Mouse (Mus musculus) gastrocnemius, postnatal 14 days (tissue): ENCODE results near the gene Olfr917. TPM values are rescaled to one million over a fixed set of nuclear protein-coding genes. Genes with fewer than 3 reads are reported as not detected.

Experiments used
- DNase-seq: peaks from one replicate; pipeline ENCODE4 v3.0.0; 2021; ENCODE audit warnings: mixed read lengths
- intact Hi-C: fragments of 180-260 bp; cut with DNase I; formaldehyde crosslinking; loops from one replicate; pipeline ENCODE4 v1.15.1; 2025; ENCODE audit warnings: low total_unique reads
- long read RNA-seq, 2 experiments: library from polyadenylated mRNA; stranded (forward); transcript quantifications; one replicate each; pipeline ENCODE4 v2.0.0; 2021
- total RNA-seq, 2 experiments: library from RNA; stranded (reverse); gene quantifications; 2 replicates each; pipeline ENCODE4 v1.2.3; 2021

Olfr917 gene
- not detected for total RNA-seq
- long read RNA-seq, experiment 1: 0 reads
- long read RNA-seq, experiment 2: 0 reads

- no peak for DNase-seq
- intact Hi-C loops: no loop called here
These were observed at the start of gene Olfr917 for GRCm38 (mm10) chr9:38665742-38666141. Olfr917 (minus strand) TSS chr9:38665842.

- intact Hi-C loops: no loop called here
- no peak for DNase-seq
These were observed 8.9 kb upstream of the Olfr917 start, which contains the start of gene Olfr918 for GRCm38 (mm10) chr9:38674501-38674900. Olfr918 (minus strand) TSS chr9:38674601.

- intact Hi-C loops: no loop called here
- no peak for DNase-seq
These were observed 7.2 kb upstream of the Olfr917 start for GRCm38 (mm10) chr9:38672887-38673286.

GRCm38 (mm10) chr9:38659775-38660174 is 5.9 kb downstream of the Olfr917 start, which contains the start of gene Olfr916:
Olfr916 (minus strand) TSS chr9:38659875.
- intact Hi-C loops: no loop called here
- no peak for DNase-seq

GRCm38 (mm10) chr9:38632406-38632805 is 33.2 kb downstream of the Olfr917 start:
- intact Hi-C loops: no loop called here
- DNase-seq: no peak

Other genes with a start within 250 kb of the Olfr917 start
- not detected for gene Olfr901, start 236.4 kb downstream of the Olfr917 start, total RNA-seq
- gene Olfr902, start 218.2 kb downstream of the Olfr917 start, total RNA-seq: not detected
- not detected for gene Olfr904, start 202.7 kb downstream of the Olfr917 start, total RNA-seq
- gene Olfr905, start 194.7 kb downstream of the Olfr917 start, total RNA-seq: not detected
- gene Olfr906, start 178.8 kb downstream of the Olfr917 start, total RNA-seq: not detected
- gene Olfr907, start 170.0 kb downstream of the Olfr917 start, total RNA-seq: not detected
- not detected for gene Olfr911-ps1, start 144.3 kb downstream of the Olfr917 start, total RNA-seq
- not detected for gene Olfr910, start 128.0 kb downstream of the Olfr917 start, total RNA-seq
- gene Olfr912, start 85.7 kb downstream of the Olfr917 start, total RNA-seq: not detected
- gene Olfr913, start 73.1 kb downstream of the Olfr917 start, total RNA-seq: not detected
- not detected for gene Olfr914, start 60.7 kb downstream of the Olfr917 start, total RNA-seq
- gene Olfr916, start 6.0 kb downstream of the Olfr917 start, total RNA-seq: not detected
- not detected for gene Olfr918, start 8.8 kb upstream of the Olfr917 start, total RNA-seq
- gene Olfr919, start 37.8 kb upstream of the Olfr917 start, total RNA-seq: not detected
- gene Vwa5a, start 52.4 kb upstream of the Olfr917 start, total RNA-seq: 10 to 100 TPM; 16.3 to 17.0 TPM
- gene Olfr920, start 86.5 kb upstream of the Olfr917 start, total RNA-seq: under 1 TPM; 0.04 to 0.06 TPM
- not detected for gene Olfr921, start 107.2 kb upstream of the Olfr917 start, total RNA-seq
- gene Olfr922, start 148.8 kb upstream of the Olfr917 start, total RNA-seq: not detected
- gene Olfr923, start 160.7 kb upstream of the Olfr917 start, total RNA-seq: not detected
- not detected for gene Olfr924, start 178.6 kb upstream of the Olfr917 start, total RNA-seq
- gene Olfr26, start 189.2 kb upstream of the Olfr917 start, total RNA-seq: not detected
- gene Olfr926, start 211.3 kb upstream of the Olfr917 start, total RNA-seq: not detected